Mouse (Mus musculus) erythroblast, embryonic 14.5 days (primary cell): ENCODE data around the gene Bmt2.

ENCODE experiments used
- GATA1 ChIP-seq: IDR thresholded peaks from 2 replicates; pipeline ENCODE4 v1.6.1; 2012; ENCODE audit warnings: low read length, inconsistent platforms, mixed read lengths
- TAL1 ChIP-seq: IDR thresholded peaks from 3 replicates; pipeline ENCODE4 v1.6.1; 2012; ENCODE audit warnings: low read length, inconsistent platforms, mixed read lengths

DNA sequence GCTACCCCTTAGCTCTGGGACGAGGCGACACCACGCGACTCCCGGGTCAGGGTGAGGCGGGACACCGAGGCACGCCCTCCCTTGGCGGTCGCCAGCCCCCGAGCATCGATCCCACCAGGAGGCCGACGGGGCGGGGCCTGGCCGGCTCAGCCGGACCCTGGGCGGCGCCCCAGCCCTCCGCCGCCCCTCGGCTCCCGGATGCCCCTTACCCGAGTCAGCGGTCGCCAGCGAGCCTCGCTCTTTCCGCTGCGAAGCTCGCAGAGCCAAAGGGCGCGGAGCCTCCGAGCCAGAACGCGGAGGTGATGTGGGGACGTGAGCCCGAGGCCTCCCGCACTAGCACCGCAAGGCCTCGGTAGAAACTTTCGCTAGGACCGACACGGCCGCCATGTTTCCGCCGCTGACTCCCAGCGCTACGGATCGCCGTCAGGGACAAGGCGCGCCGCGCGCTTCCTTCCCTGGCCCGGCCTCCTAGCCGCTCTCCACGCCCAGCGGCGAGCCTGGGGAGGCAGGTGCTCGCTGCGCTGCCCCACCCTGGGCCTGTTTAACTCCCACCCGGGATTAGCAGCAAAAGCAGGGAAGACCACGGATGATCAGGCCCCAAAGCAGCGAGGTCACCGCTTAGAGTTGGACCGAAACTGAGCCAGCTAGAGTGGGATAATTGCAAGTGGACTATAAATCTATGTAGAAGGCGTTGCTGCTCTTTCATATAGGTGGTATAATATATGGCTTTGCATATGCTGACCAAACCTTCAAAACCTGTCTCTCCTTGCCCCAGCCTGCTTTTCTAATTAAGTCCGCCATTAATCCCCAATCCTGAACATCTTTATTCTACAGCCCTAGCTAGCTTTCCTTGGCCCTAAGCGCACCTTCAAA lies 69.9 kb downstream of the Bmt2 start, which contains the start of gene Tmem168:
- TF ChIP-seq TAL1 (no peak), GATA1 (no peak)
